Mouse (Mus musculus) v-Abl transformed pro-B cells (cell line): ENCODE results near the gene Pigo.

ENCODE experiments used
- in situ Hi-C, 2 experiments: fragments of 400-800 bp; cut with MboI; formaldehyde crosslinking; loops; one replicate each; pipeline ENCODE4 v1.15.1; 2025; ENCODE audit not compliant: unreplicated experiment in 2 of 2

The Pigo gene

GRCm38 (mm10) chr4:43039609-43040008 lies 14.0 kb upstream of the Pigo start:
- in situ Hi-C loops = loop anchor here (5.0 to 10.0 kb wide), 3 partner anchors 523 to 665 kb away; partner anchors contain the start of genes Creb3 (in 2 of the 2), Tln1 (in 2 of the 2) and Olfr70 (in 1 of the 2)

DNA sequence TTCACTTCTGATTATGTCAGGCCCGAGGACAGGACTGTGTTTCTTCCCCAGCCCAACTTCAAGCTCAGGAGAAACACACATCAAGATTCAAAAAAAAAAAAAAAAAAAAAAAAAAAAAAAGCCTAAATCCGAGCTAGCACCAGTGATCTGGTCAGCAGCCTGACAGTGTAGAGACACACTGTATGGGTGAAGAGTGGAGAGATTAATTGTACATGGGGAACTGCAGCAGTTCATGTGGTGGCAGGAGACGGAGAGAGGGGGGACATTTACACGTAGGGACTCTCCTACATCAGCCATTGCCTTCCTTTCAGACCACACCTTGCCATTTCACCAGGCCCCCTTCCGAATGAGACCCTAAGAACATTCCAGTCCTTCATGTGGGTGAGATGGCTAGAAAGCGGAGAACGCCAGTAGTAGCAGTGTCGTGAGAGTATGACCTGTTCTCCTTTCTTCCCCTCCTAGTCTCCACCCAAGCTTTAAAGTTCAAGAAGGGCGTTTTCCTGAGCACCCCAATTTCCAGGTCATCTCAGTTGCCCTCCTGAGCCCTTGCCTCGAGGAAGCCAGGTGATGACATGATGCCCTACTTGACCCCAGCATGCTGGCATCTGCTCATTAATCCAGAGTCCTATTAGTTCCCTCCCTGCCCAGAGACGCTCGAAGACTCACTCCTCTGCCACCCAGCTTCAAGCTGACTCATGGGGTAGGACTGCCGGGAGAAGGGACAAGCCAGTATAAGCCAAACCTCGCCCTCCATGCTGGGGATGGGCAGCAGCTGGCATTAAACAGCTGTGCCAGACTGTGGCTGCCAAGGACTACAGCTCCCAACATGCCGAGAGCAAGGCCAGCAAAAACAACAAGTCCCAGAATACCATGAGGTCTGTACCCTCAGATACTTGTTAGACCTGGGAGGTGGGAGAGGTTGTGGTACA lies 13.2 kb upstream of the Pigo start:
- in situ Hi-C loops = no loop called here

GRCm38 (mm10) chr4:43037860-43038566 lies 12.4 kb upstream of the Pigo start:
- in situ Hi-C loops = no loop called here

DNA sequence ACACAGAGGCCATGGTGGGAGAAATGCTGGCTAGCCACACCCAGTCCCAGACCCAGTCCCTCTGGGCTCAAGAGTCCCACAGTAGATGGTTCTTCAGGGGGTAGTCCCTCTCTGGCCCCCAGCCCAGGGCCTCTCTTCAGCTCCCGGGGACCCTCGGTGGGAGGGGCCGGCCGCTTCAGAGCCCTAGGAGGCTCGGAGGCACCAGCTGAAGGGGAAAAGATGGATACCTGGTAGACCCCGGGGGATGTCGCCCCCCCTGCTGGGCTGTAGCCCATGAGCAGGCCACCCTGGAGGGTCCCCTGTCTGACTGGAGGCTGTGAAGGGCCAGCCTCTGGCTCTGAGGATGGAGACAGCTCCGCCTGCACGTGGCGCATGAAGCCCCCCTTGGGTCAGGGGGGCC lies 10.7 kb upstream of the Pigo start:
- in situ Hi-C loops = no loop called here

DNA sequence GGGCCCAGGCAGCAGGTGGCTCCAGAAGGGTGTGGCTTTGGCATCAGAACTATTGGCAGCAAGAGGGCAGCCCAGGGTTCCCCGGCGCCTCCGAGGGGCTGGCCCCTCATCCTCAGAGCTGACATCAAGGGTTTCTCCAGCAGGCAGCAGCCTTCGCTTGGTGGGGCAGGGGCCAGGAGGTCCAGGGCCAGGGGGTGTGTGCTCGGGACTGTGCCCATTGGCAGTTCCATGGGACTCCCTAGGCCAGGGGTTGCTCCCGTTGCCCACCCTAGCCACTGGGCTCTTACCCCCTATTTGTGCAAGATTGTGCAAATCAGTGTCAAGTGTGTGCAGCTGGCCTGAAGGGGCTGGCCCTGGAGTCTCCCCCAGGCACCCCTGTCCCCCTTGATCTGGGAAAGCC lies 10.2 kb upstream of the Pigo start:
- in situ Hi-C loops = no loop called here

DNA sequence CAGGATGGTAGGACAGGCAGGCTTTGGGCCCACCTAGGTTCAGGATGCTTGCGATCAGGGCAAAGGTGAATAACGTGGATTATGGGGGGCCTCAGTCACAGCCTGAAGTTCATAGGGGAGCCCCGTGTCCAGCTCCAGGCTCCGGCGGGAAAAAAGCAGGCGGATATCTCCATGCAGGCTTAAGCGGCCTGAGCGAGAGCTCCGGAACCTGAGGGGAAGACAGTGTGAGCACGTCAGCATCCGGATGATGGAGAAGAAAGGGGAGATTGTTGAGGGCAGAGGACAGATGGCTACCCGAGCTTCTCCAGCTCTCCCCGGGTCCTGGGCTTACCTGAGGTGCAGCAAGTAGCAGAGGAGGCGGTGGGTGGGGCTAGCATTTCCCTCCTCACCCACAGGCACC lies 7.9 kb upstream of the Pigo start:
- in situ Hi-C loops = no loop called here

DNA sequence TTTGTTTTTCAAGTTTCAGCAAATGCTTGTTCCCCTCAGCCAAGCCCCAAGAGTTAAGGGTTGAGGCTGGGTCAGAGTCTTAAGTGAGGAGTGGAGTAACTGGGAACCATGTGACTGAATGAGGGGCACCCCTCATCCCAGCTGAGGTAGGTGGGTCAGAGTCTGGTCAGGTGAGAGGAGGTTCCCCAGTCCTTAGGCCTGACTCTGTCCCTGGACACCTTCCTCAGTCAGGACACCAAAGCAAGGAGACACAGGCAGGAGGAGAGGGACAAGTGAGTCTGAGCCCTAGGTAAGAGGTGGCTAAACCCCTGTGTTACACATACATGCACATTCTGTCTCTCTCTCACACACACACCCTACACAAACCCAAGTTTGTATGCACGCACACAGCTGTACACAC lies 6.9 kb upstream of the Pigo start:
- in situ Hi-C loops = no loop called here

DNA sequence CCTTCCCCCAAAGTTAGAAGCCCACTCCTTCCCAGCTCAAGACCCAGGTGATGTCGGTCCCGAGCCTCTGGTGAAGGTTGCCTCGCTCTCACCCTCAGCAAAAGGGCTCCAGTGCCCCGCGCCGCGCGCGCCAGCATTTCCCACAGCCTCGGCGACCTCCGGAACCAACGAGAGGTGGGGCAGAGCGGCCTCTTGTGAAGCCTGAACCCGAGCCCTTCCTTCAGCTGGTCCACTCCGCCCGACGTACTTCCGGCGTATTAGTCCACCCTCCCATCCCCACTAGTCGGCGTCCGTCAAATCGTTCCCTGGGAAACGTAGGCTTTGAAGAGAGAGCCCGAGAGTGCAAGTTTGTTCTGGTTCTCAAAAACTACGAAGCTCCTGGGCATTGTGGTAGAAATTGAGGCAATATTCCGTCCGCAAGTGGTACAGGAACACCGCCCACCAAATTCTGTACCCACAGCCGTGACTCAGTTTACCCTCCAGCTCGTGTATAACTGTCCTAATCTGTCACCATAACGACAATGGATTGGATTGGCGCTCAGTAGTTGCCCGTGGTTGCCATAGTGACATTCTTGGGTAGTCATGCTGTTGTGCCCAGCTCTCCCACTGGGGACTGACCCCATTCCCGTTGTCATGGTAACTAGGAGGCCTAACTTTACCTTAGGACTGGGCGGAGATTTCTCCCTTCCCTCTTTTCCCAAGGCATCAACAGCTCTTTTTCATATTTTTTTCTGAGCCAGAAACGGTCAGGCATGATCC lies 5.8 kb upstream of the Pigo start, which contains the start of gene Stoml2:
Gene Stoml2, minus strand, starts transcription at position 474 of the 759 bp plus-strand sequence.
- in situ Hi-C loops = no loop called here

- in situ Hi-C loops = no loop called here
These were observed 5.2 kb upstream of the Pigo start for GRCm38 (mm10) chr4:43030780-43031230.

GRCm38 (mm10) chr4:43030352-43030751 lies 4.7 kb upstream of the Pigo start:
- in situ Hi-C loops = no loop called here

- in situ Hi-C loops = no loop called here
These were observed 4.1 kb upstream of the Pigo start for GRCm38 (mm10) chr4:43029749-43030148.

GRCm38 (mm10) chr4:43029121-43029520 lies 3.5 kb upstream of the Pigo start:
- in situ Hi-C loops = no loop called here

- in situ Hi-C loops = no loop called here
These were observed 946 bp downstream of the Pigo start for GRCm38 (mm10) chr4:43024673-43025072.

DNA sequence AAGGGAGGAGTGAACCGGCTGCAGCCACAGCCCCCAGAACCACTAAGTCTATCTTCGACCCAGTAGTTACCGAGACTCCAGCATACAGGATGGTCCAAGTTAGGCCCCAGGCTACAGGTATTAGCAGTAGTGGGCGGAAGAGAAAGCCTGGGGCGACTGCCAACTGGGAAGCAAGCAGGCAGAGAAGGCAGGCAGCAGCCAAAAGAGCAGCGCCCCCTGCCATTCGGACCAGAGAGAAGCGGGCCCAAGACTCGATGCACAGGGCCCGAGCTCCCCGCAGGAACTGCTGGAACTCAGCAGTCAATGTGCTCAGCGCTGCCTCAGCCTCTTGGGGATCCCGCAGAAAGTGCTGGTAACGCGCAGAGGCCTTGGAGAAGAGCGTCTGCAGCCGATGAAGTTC lies 4.3 kb downstream of the Pigo start:
- in situ Hi-C loops = no loop called here

DNA sequence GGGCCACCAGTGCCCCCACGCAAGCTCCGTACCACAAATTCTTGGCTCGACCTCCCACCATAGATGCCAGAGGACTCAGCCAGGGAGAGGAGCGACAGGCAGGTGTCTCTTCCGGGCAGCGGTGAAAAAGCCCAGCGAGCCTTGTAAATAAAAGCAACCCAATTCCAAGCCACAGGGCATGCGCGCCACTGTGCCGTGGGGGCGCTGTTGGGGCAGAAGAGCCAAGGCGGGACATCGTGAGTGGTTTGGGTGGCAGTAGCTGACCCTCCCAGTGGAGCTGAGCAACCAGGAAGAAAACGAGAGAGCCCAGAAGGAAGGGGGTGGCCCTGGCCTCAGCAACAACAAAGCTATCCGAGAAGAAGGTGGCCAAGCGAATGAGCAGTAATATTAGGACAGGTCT lies 4.7 kb downstream of the Pigo start:
- in situ Hi-C loops = no loop called here

GRCm38 (mm10) chr4:43019641-43020465 lies 5.8 kb downstream of the Pigo start:
- in situ Hi-C loops = no loop called here

- in situ Hi-C loops = no loop called here
These were observed 6.4 kb downstream of the Pigo start for GRCm38 (mm10) chr4:43019176-43019575.

GRCm38 (mm10) chr4:43018156-43018555 lies 7.5 kb downstream of the Pigo start:
- in situ Hi-C loops = no loop called here

GRCm38 (mm10) chr4:43012091-43012490 lies 13.5 kb downstream of the Pigo start:
- in situ Hi-C loops = no loop called here
